Mouse (Mus musculus) stomach, postnatal 0 days (tissue): ENCODE results near the gene Gnas. TPM values are rescaled to one million over a fixed set of nuclear protein-coding genes. Genes with fewer than 3 reads are reported as not detected.
A peak's percentile ranks its signal among the peaks of the same experiment; 100 is the strongest.

Experiments used
- ATAC-seq: fragments of 200-750 bp; cut with Nextera tagmentation; 2 replicates; pipeline ENCODE4 v1.8.0; 2017; ENCODE audit not compliant: low FRiP score, low TSS enrichment
- DNase-seq: peaks from one replicate; pipeline ENCODE4 v3.0.0-alpha.2; 2016; ENCODE audit warnings: low spot score
- H3K27ac ChIP-seq: fragments of 300-500 bp; sonication (generic); replicated peaks from 2 replicates; pipeline ENCODE4 v1.5.1; 2014; ENCODE audit warnings: mild to moderate bottlenecking, control low read depth
- H3K27me3 ChIP-seq: fragments of 300-500 bp; sonication (generic); 2 replicates; pipeline ENCODE4 v1.6.1; 2014; ENCODE audit warnings: low read length; ENCODE audit not compliant: control insufficient read depth, insufficient read depth
- H3K36me3 ChIP-seq: fragments of 300-500 bp; sonication (generic); 2 replicates; pipeline ENCODE4 v1.6.1; 2014; ENCODE audit warnings: low read length, mixed read lengths; ENCODE audit not compliant: control insufficient read depth, insufficient read depth
- H3K4me1 ChIP-seq: fragments of 300-500 bp; sonication (generic); replicated peaks from 2 replicates; pipeline ENCODE4 v1.6.1; 2014; ENCODE audit warnings: antibody characterized with exemption; ENCODE audit not compliant: control insufficient read depth, insufficient read depth
- H3K4me2 ChIP-seq: fragments of 300-500 bp; sonication (generic); replicated peaks from 2 replicates; pipeline ENCODE4 v1.6.1; 2014; ENCODE audit warnings: low read depth, mild to moderate bottlenecking, control low read depth, moderate library complexity
- H3K4me3 ChIP-seq: fragments of 300-500 bp; sonication (generic); 2 replicates; pipeline ENCODE4 v1.5.1; 2014; ENCODE audit warnings: low read depth, low read length, control low read depth
- H3K9ac ChIP-seq: fragments of 300-500 bp; sonication (generic); 2 replicates; pipeline ENCODE4 v1.6.1; 2014; ENCODE audit warnings: mild to moderate bottlenecking, low read length, control low read depth, mixed read lengths
- H3K9me3 ChIP-seq: fragments of 300-500 bp; sonication (generic); 2 replicates; pipeline ENCODE4 v1.6.1; 2016; ENCODE audit warnings: low read length; ENCODE audit not compliant: control insufficient read depth
- CTCF ChIP-seq: IDR thresholded peaks from 2 replicates; pipeline ENCODE4 v1.5.1; 2016; ENCODE audit warnings: antibody characterized with exemption, low read depth, mild to moderate bottlenecking, moderate library complexity
- EP300 ChIP-seq: optimal IDR thresholded peaks from 2 replicates; pipeline ENCODE3; 2016; ENCODE audit warnings: antibody characterized with exemption
- WGBS: fragments of 180-500 bp; shearing (Covaris S2); extraction: QIAGEN DNeasy Blood & Tissue Kit; methylation state at CpG from one replicate; pipeline ENCODE4 v1.1.7; 2014; 5-methylcytosine and 5-hydroxymethylcytosine counted together
- polyA plus RNA-seq: library from polyadenylated mRNA; unstranded; fragments of >200 nt; fragmentation: Nextera tagmentation; extraction: Ambion mirVana; gene quantifications from 2 replicates; pipeline ENCODE4 v1.2.1, GENCODE M21; 2015

The Gnas gene
- polyA plus RNA-seq, 1 experiment from 2014 or later: 920 TPM

DNA sequence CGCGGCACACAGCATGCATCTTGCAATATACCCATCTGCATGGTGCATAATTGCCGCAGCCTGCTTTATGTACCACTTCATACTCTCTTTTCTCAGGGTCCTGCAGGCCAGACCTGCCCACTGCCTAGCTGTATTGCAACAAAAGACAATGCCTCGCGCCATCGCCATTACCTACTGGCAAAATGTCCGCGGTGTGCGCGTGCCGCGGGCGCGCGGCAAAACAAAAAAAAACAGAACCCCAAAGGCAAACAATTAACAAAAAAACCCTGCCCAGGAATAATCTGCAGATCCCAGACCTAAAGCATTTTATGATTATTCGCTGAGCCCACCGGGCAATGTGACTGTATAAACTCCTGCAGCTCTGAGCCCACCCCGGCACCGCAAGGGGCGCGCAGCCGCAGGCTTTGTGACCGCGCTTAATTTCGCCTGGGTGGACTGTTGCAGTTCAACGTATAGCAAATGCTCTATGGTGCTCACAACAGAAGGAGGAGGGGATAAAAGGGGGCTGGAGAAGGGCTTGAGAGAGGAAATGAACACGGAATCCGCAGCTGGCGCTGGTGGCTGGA lies 11.9 kb downstream of the Gnas start:
- Histone ChIP-seq H3K27me3 (peaks cover 3% of the 10 kb centered on the region), H3K27ac (no peak overlapping the region), H3K4me1 (no peaks in the 10 kb centered on the region), H3K36me3 (no peaks in the 10 kb centered on the region), H3K9me3 (peaks cover 14% of the 10 kb centered on the region; the same call in 1 of the 2 replicates), H3K4me2 (peak overlapping the region; percentile 60), H3K9ac (no peak overlapping the region), H3K4me3 (peak overlapping the region; percentile 51)
- TF ChIP-seq CTCF: no peak
- no peak for TF ChIP-seq EP300
- WGBS: 50% methylated on average over 29 of the region's 29 CpGs
- DNase-seq (no peak), ATAC-seq (no peak)

DNA sequence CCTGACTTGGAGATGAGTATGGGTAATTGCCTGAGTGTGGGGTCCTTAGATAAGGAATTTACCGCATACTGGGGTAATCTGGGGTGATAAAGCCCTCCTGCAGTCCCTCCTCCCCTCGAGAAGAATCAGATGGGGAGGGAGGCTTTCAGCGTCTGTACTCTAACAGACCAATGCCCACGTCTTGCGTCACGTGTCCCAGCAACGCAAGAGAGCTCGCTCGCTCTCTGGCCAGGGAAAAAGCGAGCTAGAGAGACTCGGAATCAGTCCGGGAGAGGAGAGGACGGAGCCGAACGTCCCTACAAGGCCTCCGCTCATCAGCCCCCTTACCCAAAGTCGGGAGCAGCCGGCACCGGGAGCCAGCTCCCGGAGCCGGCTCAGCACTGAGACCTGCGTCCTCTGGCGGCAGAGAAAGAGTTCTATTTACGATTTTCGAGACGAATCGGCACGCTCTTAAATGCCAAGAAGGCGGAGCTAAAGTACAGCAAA lies 13.0 kb downstream of the Gnas start:
- no peaks in the 10 kb centered on the region for H3K36me3 ChIP-seq
- peaks cover 3% of the 10 kb centered on the region for H3K27me3 ChIP-seq
- H3K4me3 ChIP-seq: no peak overlapping the region
- peaks cover 14% of the 10 kb centered on the region; the same call in 1 of the 2 replicates for H3K9me3 ChIP-seq
- no peak overlapping the region for H3K9ac ChIP-seq
- no peak overlapping the region for H3K4me2 ChIP-seq
- WGBS: 50% methylated on average over 29 of the region's 29 CpGs
- TF ChIP-seq EP300: no peak
- TF ChIP-seq CTCF: peak; percentile 61
- ATAC-seq: no peak
- no peaks in the 10 kb centered on the region for H3K4me1 ChIP-seq
- H3K27ac ChIP-seq: no peak overlapping the region
- peak; percentile 51 for DNase-seq

DNA sequence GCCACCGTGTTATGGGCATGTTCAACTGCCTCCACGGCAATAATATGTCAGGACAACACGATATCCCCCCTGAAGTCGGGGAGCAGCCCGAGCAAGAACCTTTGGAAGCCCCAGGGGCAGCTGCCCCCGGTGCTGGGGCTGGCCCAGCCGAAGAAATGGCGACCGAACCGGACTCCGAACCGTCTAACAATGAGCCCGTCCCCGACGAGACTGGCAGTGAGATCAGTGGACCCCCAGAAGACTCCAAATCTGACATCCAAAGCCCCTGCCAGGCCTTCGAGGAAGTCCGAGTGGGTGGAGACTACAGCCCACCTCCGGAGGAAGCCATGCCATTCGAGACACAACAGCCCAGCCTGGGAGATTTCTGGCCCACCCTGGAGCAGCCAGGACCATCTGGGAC lies 13.7 kb downstream of the Gnas start:
- Histone ChIP-seq H3K36me3 (no peaks in the 10 kb centered on the region), H3K9ac (no peak overlapping the region), H3K4me1 (no peaks in the 10 kb centered on the region), H3K27me3 (peaks cover 3% of the 10 kb centered on the region), H3K27ac (no peak overlapping the region), H3K4me3 (no peak overlapping the region), H3K9me3 (peaks cover 14% of the 10 kb centered on the region; the same call in 1 of the 2 replicates), H3K4me2 (no peak overlapping the region)
- 65% methylated on average over 19 of the region's 19 CpGs for WGBS
- no peak for TF ChIP-seq CTCF
- no peak for TF ChIP-seq EP300
- DNase-seq (no peak), ATAC-seq (no peak)

DNA sequence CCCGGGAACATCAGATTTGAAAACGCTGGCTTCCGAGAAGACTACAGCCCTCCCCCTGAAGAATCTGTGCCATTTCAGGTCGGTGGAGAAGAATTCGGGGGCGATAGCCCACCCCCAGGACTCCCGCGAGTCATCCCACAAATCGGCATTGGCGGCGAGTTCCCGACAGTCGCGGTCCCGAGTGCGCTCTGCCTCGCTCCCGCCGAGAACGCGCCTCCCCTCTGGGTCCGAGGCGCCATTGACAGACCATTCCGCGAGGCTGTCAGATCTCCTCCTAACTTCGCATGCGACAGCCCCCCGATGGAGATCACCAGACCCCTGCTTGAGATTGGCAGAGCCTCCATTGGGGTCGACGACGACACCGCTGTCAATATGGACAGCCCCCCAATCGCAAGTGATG lies 14.4 kb downstream of the Gnas start:
- ATAC-seq: no peak
- WGBS: 52% methylated on average over 33 of the region's 33 CpGs
- Histone ChIP-seq H3K27me3 (peaks cover 3% of the 10 kb centered on the region), H3K4me3 (peak overlapping the region; percentile 33), H3K4me1 (no peaks in the 10 kb centered on the region), H3K36me3 (no peaks in the 10 kb centered on the region), H3K9ac (no peak overlapping the region), H3K9me3 (peaks cover 14% of the 10 kb centered on the region; the same call in 1 of the 2 replicates), H3K4me2 (peak overlapping the region; percentile 42), H3K27ac (no peak overlapping the region)
- no peak for DNase-seq
- TF ChIP-seq EP300 (no peak), CTCF (no peak)

DNA sequence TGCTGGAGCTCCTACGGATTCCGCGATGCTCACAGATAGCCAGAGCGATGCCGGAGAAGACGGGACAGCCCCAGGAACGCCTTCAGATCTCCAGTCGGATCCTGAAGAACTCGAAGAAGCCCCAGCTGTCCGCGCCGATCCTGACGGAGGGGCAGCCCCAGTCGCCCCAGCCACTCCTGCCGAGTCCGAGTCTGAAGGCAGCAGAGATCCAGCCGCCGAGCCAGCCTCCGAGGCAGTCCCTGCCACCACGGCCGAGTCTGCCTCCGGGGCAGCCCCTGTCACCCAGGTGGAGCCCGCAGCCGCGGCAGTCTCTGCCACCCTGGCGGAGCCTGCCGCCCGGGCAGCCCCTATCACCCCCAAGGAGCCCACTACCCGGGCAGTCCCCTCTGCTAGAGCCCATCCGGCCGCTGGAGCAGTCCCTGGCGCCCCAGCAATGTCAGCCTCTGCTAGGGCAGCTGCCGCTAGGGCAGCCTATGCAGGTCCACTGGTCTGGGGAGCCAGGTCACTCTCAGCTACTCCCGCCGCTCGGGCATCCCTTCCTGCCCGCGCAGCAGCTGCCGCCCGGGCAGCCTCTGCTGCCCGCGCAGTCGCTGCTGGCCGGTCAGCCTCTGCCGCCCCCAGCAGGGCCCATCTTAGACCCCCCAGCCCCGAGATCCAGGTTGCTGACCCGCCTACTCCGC lies 15.1 kb downstream of the Gnas start:
- Histone ChIP-seq H3K9me3 (peaks cover 14% of the 10 kb centered on the region; the same call in 1 of the 2 replicates), H3K27me3 (peaks cover 3% of the 10 kb centered on the region), H3K4me2 (peak overlapping the region; percentile 42), H3K36me3 (no peaks in the 10 kb centered on the region), H3K27ac (no peak overlapping the region), H3K4me3 (peak overlapping the region; percentile 33), H3K4me1 (no peaks in the 10 kb centered on the region), H3K9ac (no peak overlapping the region; the same call in 1 of the 2 replicates)
- WGBS: 48% methylated on average over 40 of the region's 48 CpGs
- ATAC-seq (no peak), DNase-seq (no peak)
- TF ChIP-seq EP300 (no peak), CTCF (no peak)

DNA sequence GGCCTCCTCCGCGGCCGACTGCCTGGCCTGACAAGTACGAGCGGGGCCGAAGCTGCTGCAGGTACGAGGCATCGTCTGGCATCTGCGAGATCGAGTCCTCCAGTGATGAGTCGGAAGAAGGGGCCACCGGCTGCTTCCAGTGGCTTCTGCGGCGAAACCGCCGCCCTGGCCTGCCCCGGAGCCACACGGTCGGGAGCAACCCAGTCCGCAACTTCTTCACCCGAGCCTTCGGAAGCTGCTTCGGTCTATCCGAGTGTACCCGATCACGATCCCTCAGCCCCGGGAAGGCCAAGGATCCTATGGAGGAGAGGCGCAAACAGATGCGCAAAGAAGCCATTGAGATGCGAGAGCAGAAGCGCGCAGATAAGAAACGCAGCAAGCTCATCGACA lies 15.6 kb downstream of the Gnas start:
- ATAC-seq: no peak
- Histone ChIP-seq H3K4me3 (peak overlapping the region; percentile 33), H3K9ac (no peak overlapping the region), H3K27ac (no peak overlapping the region), H3K27me3 (peaks cover 3% of the 10 kb centered on the region), H3K9me3 (peaks cover 14% of the 10 kb centered on the region; the same call in 1 of the 2 replicates), H3K4me1 (no peaks in the 10 kb centered on the region), H3K4me2 (peak overlapping the region; percentile 42), H3K36me3 (no peaks in the 10 kb centered on the region)
- TF ChIP-seq EP300 (no peak), CTCF (no peak)
- 53% methylated on average over 34 of the region's 34 CpGs for whole genome bisulfite sequencing
- DNase-seq: no peak
